Mouse (Mus musculus) gastrocnemius, postnatal 25 days (tissue): ENCODE measurements around the gene Tbc1d4. TPM values are rescaled to one million over a fixed set of nuclear protein-coding genes. Genes with fewer than 3 reads are reported as not detected.

Experiments
- DNase-seq: peaks from one replicate; pipeline ENCODE4 v3.0.0; 2022
- total RNA-seq, 2 experiments: library from RNA; stranded (reverse); gene quantifications; 1 replicate in 1 of 2; 2 replicates in 1 of 2; pipeline ENCODE4 v1.2.3; 2021

Gene Tbc1d4
- total RNA-seq, 2 experiments from 2014 or later = 19.3 to 23.8 TPM

GRCm38 (mm10) chr14:101501868-101502267 lies 107.1 kb downstream of the Tbc1d4 start:
- no peak for DNase-seq

- no peak for DNase-seq
These were observed 107.5 kb downstream of the Tbc1d4 start for GRCm38 (mm10) chr14:101501452-101501851.

- no peak for DNase-seq
These were observed 108.2 kb downstream of the Tbc1d4 start for GRCm38 (mm10) chr14:101500826-101501225.

- DNase-seq = no peak
These were observed 109.2 kb downstream of the Tbc1d4 start for GRCm38 (mm10) chr14:101499838-101500237.

- no peak for DNase-seq
These were observed 120.7 kb downstream of the Tbc1d4 start for GRCm38 (mm10) chr14:101488264-101488810.

- no peak for DNase-seq
These were observed 122.4 kb downstream of the Tbc1d4 start for GRCm38 (mm10) chr14:101486550-101486949.

- peak; percentile 21 for DNase-seq
These were observed 125.8 kb downstream of the Tbc1d4 start for GRCm38 (mm10) chr14:101483230-101483629.

GRCm38 (mm10) chr14:101482270-101482669 lies 126.7 kb downstream of the Tbc1d4 start:
- no peak for DNase-seq

- no peak for DNase-seq
These were observed 127.8 kb downstream of the Tbc1d4 start for GRCm38 (mm10) chr14:101481165-101481564.

GRCm38 (mm10) chr14:101480541-101480940 lies 128.4 kb downstream of the Tbc1d4 start:
- no peak for DNase-seq

GRCm38 (mm10) chr14:101477827-101478220 lies 131.2 kb downstream of the Tbc1d4 start:
- DNase-seq = no peak

- DNase-seq = no peak
These were observed 131.7 kb downstream of the Tbc1d4 start for GRCm38 (mm10) chr14:101477081-101477826.

- no peak for DNase-seq
These were observed 139.4 kb downstream of the Tbc1d4 start for GRCm38 (mm10) chr14:101469475-101470093.

GRCm38 (mm10) chr14:101468143-101468542 lies 140.8 kb downstream of the Tbc1d4 start:
- no peak for DNase-seq

- DNase-seq = no peak
These were observed 141.5 kb downstream of the Tbc1d4 start for GRCm38 (mm10) chr14:101467532-101467931.

GRCm38 (mm10) chr14:101466521-101466920 lies 142.5 kb downstream of the Tbc1d4 start:
- no peak for DNase-seq

GRCm38 (mm10) chr14:101465893-101466292 lies 143.1 kb downstream of the Tbc1d4 start:
- no peak for DNase-seq

- DNase-seq = peak; percentile 14
These were observed 148.2 kb downstream of the Tbc1d4 start for GRCm38 (mm10) chr14:101460768-101461167.

GRCm38 (mm10) chr14:101452915-101453314 lies 156.1 kb downstream of the Tbc1d4 start:
- no peak for DNase-seq

- no peak for DNase-seq
These were observed 161.1 kb downstream of the Tbc1d4 start for GRCm38 (mm10) chr14:101447857-101448256.

- DNase-seq = no peak
These were observed 163.8 kb downstream of the Tbc1d4 start for GRCm38 (mm10) chr14:101445205-101445604.

- no peak for DNase-seq
These were observed 171.1 kb downstream of the Tbc1d4 start for GRCm38 (mm10) chr14:101437925-101438324.

GRCm38 (mm10) chr14:101430536-101430935 lies 178.5 kb downstream of the Tbc1d4 start:
- no peak for DNase-seq
